Mouse (Mus musculus) splenic B cell, adult 2 months (primary cell): Measurements from ENCODE around the gene Eef2kmt.

Source experiments
- DNase-seq: peaks from one replicate; pipeline ENCODE4 v3.0.0-alpha.2; 2011; ENCODE audit warnings: low read depth, low spot score
- H3K27me3 ChIP-seq: 2 replicates; pipeline ENCODE4 v1.6.1; 2012; ENCODE audit warnings: mild to moderate bottlenecking, low read length, moderate library complexity, mixed read lengths; ENCODE audit not compliant: control insufficient read depth, poor library complexity, insufficient read depth, severe bottlenecking
- H3K36me3 ChIP-seq: 2 replicates; pipeline ENCODE4 v1.6.1; 2012; ENCODE audit warnings: mild to moderate bottlenecking, low read length, moderate library complexity, mixed read lengths; ENCODE audit not compliant: control insufficient read depth, poor library complexity, insufficient read depth, severe bottlenecking

Eef2kmt gene

GRCm38 (mm10) chr16:5255779-5256496, at the start of gene Eef2kmt:
Gene Eef2kmt (minus strand): TSS chr16:5255983.
- Histone ChIP-seq H3K36me3 (no peaks in the 10 kb centered on the region; the same call in 1 of the 2 replicates), H3K27me3 (no peaks in the 10 kb centered on the region)
- peak; percentile 99 for DNase-seq

- H3K27me3 ChIP-seq: no peaks in the 10 kb centered on the region
- H3K36me3 ChIP-seq: no peaks in the 10 kb centered on the region
- no peak for DNase-seq
These were observed 39.5 kb upstream of the Eef2kmt start for GRCm38 (mm10) chr16:5295238-5295637.

DNA sequence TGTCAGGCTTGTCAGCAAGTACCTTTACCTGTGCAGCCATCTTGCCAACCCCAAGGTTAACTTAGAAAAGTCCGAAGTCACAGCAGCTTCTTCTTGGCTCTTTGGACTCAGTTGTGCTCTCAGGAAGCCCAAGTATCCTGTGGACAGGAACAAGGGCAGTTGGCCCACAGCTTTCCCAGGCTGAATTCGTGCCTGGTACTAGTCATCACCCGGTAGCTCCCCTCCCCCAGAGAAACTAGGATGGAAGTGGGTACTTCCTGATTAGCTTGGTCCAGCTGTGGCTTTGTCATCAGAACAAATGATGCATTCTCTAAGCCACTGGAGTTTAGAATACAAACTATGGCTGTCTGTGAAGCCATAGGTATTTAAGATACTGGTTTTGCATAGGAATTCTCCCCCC, 29.6 kb upstream of the Eef2kmt start:
- no peaks in the 10 kb centered on the region for H3K27me3 ChIP-seq
- DNase-seq: no peak

GRCm38 (mm10) chr16:5282686-5283085, 26.9 kb upstream of the Eef2kmt start:
- no peak for DNase-seq
- H3K27me3 ChIP-seq: no peaks in the 10 kb centered on the region

More for the DNA sequence above, 29.6 kb upstream of the Eef2kmt start:
- no peaks in the 10 kb centered on the region for H3K36me3 ChIP-seq

DNA sequence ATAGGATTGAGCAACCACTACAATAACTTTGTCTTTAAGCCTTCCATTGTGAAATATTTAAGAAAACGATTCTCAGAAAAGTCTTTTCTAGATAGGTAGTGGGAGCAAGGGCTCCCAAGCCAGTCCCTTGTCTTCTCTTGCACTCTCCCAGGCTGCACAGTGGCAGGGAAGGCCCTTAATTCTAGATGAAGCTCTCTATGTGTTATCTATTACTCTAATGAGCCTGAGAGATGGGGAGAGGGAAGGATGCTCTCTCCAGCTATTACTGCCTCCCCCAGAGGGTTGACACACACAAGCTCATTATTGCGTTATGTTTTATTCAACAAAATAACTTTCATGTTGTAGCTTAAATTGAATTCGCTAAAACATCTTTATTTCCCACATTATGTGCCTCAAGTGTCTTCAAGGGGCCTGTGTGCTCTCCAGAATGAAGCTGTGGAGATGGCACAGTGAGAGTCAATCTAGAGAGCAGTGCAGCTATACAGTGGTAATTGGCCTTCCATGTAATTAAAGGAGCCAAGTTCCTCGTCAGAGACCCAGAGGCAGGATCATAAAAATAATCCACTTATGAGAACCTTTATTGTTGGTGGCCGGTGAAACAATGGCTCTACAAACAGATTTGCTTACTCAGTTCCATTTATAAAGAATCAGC, 23.9 kb upstream of the Eef2kmt start:
- DNase-seq: no peak
- H3K27me3 ChIP-seq: no peaks in the 10 kb centered on the region
- no peaks in the 10 kb centered on the region for H3K36me3 ChIP-seq

More at GRCm38 (mm10) chr16:5282686-5283085, 26.9 kb upstream of the Eef2kmt start:
- H3K36me3 ChIP-seq: no peaks in the 10 kb centered on the region

- no peak for DNase-seq
- Histone ChIP-seq H3K36me3 (no peaks in the 10 kb centered on the region), H3K27me3 (no peaks in the 10 kb centered on the region)
These were observed 16.6 kb upstream of the Eef2kmt start for GRCm38 (mm10) chr16:5272371-5272770.

DNA sequence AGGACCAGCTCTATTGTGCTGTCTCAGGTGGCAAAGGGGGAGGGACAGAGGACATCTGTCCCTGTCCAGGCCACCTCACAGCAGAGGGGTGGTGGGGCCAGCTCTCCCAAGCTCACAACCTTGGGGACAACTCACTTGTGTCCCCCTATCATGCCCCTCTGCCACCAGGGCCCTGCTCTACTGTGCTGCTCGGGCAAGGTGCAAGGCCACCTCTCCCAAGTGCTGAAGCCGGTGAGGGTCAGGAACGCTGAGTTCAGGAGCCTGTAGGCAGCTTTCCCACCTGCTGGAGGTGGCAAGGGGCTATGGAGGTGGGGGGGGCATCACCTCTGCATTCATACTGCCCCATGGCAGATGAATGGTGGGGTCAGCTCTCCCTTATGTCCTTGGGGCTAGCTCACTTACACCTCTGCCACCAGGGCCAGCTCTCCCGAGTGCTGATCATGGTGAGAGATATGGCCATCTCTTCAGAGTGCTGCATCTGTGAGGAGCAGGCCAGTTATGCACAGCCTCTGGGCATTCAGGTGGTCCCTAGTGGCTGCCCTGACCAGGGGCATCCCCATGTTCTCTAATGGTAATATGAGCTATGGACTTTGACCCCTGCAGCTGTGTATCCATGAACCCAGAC, 15.7 kb upstream of the Eef2kmt start:
- DNase-seq: no peak
- Histone ChIP-seq H3K36me3 (no peaks in the 10 kb centered on the region), H3K27me3 (no peaks in the 10 kb centered on the region)

- Histone ChIP-seq H3K36me3 (no peaks in the 10 kb centered on the region), H3K27me3 (no peaks in the 10 kb centered on the region)
- DNase-seq: no peak
These were observed 8.1 kb upstream of the Eef2kmt start for GRCm38 (mm10) chr16:5263926-5264325.

- no peak for DNase-seq
- no peaks in the 10 kb centered on the region for H3K27me3 ChIP-seq
These were observed 7.4 kb upstream of the Eef2kmt start for GRCm38 (mm10) chr16:5263156-5263555.

GRCm38 (mm10) chr16:5255081-5255740, 572 bp downstream of the Eef2kmt start:
- H3K36me3 ChIP-seq: no peaks in the 10 kb centered on the region; the same call in 1 of the 2 replicates
- DNase-seq: peak; percentile 15
- no peaks in the 10 kb centered on the region for H3K27me3 ChIP-seq

More at GRCm38 (mm10) chr16:5263156-5263555, 7.4 kb upstream of the Eef2kmt start:
- no peaks in the 10 kb centered on the region for H3K36me3 ChIP-seq

DNA sequence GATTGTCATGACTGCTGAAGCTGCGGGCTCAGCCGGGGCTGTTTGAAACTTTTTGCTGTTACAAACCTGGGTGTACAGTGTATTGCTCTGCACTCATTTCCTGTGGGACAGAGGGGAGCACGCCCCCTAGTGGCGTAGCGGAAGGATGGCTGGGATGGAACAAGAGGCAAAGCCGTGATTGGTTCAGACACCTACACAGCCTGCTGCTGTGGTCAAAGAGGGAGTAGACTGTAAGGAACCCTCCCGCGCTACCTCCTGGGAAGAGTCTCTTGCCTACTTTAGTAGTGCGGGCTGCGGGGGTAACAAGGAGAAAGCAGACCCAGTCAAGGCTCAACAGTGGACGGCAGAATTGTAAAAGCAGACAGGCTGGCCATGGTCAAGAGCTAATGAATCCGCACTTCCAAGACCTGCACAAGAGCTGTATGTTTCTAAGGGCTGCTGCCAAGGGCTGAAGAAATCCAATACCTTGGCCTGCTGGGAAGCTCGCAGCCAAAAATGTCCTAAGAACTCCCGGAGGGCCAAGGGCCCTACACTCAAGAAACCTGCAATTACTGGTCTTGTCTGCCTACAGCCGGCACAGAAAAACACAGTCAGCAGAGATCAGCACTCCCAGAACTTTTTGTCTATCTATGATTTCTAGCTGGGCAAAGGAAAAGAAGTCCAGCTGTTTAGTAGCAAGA, 1.3 kb downstream of the Eef2kmt start:
- peak; percentile 90 for DNase-seq
- Histone ChIP-seq H3K27me3 (no peaks in the 10 kb centered on the region), H3K36me3 (no peaks in the 10 kb centered on the region; the same call in 1 of the 2 replicates)

GRCm38 (mm10) chr16:5252260-5252659, 3.5 kb downstream of the Eef2kmt start:
- no peaks in the 10 kb centered on the region for H3K27me3 ChIP-seq
- DNase-seq: no peak
- H3K36me3 ChIP-seq: peaks cover 2% of the 10 kb centered on the region; the same call in 1 of the 2 replicates

- Histone ChIP-seq H3K36me3 (peaks cover 2% of the 10 kb centered on the region; the same call in 1 of the 2 replicates), H3K27me3 (no peaks in the 10 kb centered on the region)
- DNase-seq: no peak
These were observed 4.9 kb downstream of the Eef2kmt start for GRCm38 (mm10) chr16:5250891-5251290.

GRCm38 (mm10) chr16:5244411-5244810, 11.4 kb downstream of the Eef2kmt start:
- Histone ChIP-seq H3K27me3 (no peaks in the 10 kb centered on the region), H3K36me3 (peaks cover 3% of the 10 kb centered on the region)
- DNase-seq: peak; percentile 74
